ENCODE assay signal across 8 mouse cellular contexts in the genomic region with DNA sequence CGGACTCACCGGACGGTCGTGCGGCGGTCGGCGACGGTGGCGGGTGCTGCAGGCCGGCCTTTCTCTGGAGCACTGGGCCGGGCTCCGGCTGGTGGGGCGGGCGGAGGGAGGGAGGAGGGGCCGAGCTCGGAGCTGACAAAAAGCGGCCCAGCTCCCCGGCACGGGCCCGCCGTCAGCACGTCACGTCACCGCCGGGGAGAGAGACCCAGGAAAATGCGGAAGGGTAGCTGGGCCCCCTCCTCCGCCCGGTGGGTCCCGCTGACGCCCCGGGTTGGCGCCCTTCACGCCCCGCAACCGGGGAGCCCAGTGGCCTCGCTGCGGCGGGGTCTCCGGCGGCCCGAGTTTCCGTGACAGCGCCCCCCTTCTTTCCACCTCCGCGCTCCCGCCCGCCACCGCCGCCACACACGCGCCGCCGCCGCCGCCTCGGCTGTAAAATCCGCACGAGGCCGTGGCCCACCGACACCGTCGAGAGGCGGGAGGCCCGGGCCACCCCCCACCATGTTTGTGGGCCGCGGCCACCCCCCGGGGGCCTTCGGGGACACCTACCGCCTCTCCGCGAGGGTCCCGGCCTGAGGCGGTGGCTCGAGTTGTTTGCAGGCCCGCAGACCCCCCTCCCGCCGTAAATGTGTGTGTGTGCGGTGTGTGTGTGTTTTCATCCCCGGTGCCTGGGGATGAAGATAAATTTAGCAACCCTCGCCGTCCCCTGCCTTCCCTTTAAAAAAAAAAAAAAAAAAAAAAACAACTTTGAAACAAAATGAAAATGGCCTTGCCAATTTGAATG. TPM values are rescaled to one million over a fixed set of nuclear protein-coding genes. Genes with fewer than 3 reads are reported as not detected.
DNase-seq lines count a peak whose midpoint lies in the region; ATAC-seq lines count a peak whose summit lies in the region.

A gene (minus strand): TSS at position 644 of the 781 bp plus-strand sequence.

- peak; percentile 52 to 57 for DNase-seq in adrenal gland, adult 18-20 months (ENCODE audit: low spot score in 2 of 2)
- peak; percentile 73 for DNase-seq in embryo, embryonic 11 days
- DNase-seq in gastrocnemius, postnatal 25 days, result peak; percentile 74
- DNase-seq in left cerebral cortex, postnatal 25 days (ENCODE audit: low spot score in 2 of 2), result peak; percentile 48 to 49
- DNase-seq in right cerebral cortex, postnatal 25 days, result peak; percentile 56
- DNase-seq in urinary bladder, postnatal 36 days (ENCODE audit: low spot score in 2 of 2), result peak; percentile 39 to 62

- ATAC-seq in inflammation-experienced regulatory T-cells, adult 6 months, result peak; percentile 32
- ATAC-seq in megakaryocyte-erythroid progenitor cell, adult 5-6 weeks (replicated peaks; ENCODE audit: low FRiP score, low TSS enrichment, poor library complexity, severe bottlenecking), result peak; percentile 54

- intact Hi-C loops in left cerebral cortex, postnatal 25 days (cut with DNase I), result no loop called here

RNA-seq across cellular contexts. Expression of the gene that starts here (rescaled TPM):
- 10 to 100 TPM; 28.0 to 29.3 TPM for total RNA-seq in adrenal gland, adult 18-20 months (2021)
- 10 to 100 TPM; 16.0 to 20.2 TPM for total RNA-seq in gastrocnemius, postnatal 25 days (2021)
- polyA plus RNA-seq in inflammation-experienced regulatory T-cells, adult 6 months (2017; shearing (Covaris generic)), result 10 to 100 TPM; 28.7 to 48.4 (median 41.8) TPM
- total RNA-seq in left cerebral cortex, postnatal 25 days (2021), result 10 to 100 TPM; 31.3 to 32.1 TPM
- 24.7 and 40.3 TPM in 2 replicates for total RNA-seq in megakaryocyte-erythroid progenitor cell, adult 5-6 weeks (2014; fragmentation: Nextera tagmentation)
- 28.9 and 36.6 TPM in 2 replicates for total RNA-seq in megakaryocyte-erythroid progenitor cell, adult 5-6 weeks (2017)

Comparison
In these comparisons a context has a peak if more than half of its experiments do, and no peak if none do; other contexts are left out.
1. Peak in every context shown above with its lines: DNase-seq and ATAC-seq.